Mouse (Mus musculus): ENCODE measurements around the gene Abca4. TPM values are rescaled to one million over a fixed set of nuclear protein-coding genes. Genes with fewer than 3 reads are reported as not detected.

The Abca4 gene
- polyA plus RNA-seq, 1 experiment from 2014 or later: 3.1 TPM

DNA sequence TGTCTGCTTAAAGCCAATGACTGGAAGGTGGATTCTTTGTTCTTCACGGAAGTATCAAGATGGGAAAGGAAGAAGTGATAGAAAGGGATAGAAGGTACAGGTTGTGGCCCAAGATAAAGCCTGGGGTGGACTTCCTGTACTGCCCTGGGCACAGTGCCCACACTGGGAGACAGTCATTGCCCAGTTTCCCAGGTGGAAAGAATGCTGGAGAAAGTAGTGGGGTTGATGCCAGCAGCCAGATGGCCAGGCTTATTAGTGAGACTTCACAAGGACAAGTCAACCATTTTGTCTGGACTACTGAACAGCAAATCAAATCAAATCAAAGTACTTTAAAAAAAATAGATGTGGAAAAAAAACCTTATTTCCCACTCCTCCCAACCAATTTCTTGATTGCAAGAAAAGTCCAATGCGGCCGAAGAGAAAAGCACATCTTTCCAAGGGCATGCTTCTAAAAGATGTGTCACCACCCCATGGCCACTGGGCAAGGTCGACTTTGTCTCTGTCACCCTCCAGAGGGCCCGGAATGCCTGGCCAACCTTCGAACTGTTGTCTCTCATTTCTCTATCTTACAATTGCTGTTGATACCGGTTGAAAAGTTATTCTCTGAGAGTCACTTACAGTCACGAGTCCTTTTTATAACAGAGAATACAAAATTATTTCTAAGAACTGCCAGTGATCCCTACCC is 132.6 kb downstream of the Abca4 start:
- no peaks in the 10 kb centered on the region for H3K4me1 ChIP-seq (ENCODE audit: control insufficient read depth, insufficient read depth, low read length)
- ATAC-seq (replicated peaks; ENCODE audit: insufficient number of reproducible peaks, low FRiP score, low TSS enrichment): no peak
- no peak overlapping the region for H3K4me3 ChIP-seq (ENCODE audit: low read depth, low read length)
- no peaks in the 10 kb centered on the region for H3K36me3 ChIP-seq (ENCODE audit: control insufficient read depth, insufficient read depth, low read length)
- no peaks in the 10 kb centered on the region for H3K9me3 ChIP-seq (replicated peaks; ENCODE audit: control insufficient read depth, low read length)
- no peaks in the 10 kb centered on the region for H3K27me3 ChIP-seq (ENCODE audit: control insufficient read depth, insufficient read depth, low read length)
- H3K9ac ChIP-seq (ENCODE audit: low read depth, low read length): no peak overlapping the region
- H3K27ac ChIP-seq (ENCODE audit: low read depth, low read length): no peak overlapping the region
- H3K4me2 ChIP-seq: no peak overlapping the region
- 79% methylated on average over 8 of the region's 8 CpGs for WGBS (ENCODE audit: insufficient replicate concordance)

- no peak for ATAC-seq (replicated peaks; ENCODE audit: insufficient number of reproducible peaks, low FRiP score, low TSS enrichment)
- Histone ChIP-seq H3K4me1 (ENCODE audit: control insufficient read depth, insufficient read depth, low read length) (no peaks in the 10 kb centered on the region), H3K27ac (ENCODE audit: low read depth, low read length) (no peak overlapping the region), H3K4me3 (ENCODE audit: low read depth, low read length) (no peak overlapping the region), H3K4me2 (no peak overlapping the region), H3K36me3 (ENCODE audit: control insufficient read depth, insufficient read depth, low read length) (no peaks in the 10 kb centered on the region), H3K9me3 (replicated peaks; ENCODE audit: control insufficient read depth, low read length) (no peaks in the 10 kb centered on the region), H3K9ac (ENCODE audit: low read depth, low read length) (no peak overlapping the region), H3K27me3 (ENCODE audit: control insufficient read depth, insufficient read depth, low read length) (no peaks in the 10 kb centered on the region)
- WGBS (ENCODE audit: insufficient replicate concordance): 38% methylated on average over 11 of the region's 11 CpGs
Observed at GRCm38 (mm10) chr3:122184109-122184508, 139.9 kb downstream of the Abca4 start.

- WGBS (ENCODE audit: insufficient replicate concordance): 47% methylated on average over 1 of the region's 1 CpGs
- Histone ChIP-seq H3K4me1 (ENCODE audit: control insufficient read depth, insufficient read depth, low read length) (no peaks in the 10 kb centered on the region), H3K27ac (ENCODE audit: low read depth, low read length) (no peak overlapping the region), H3K4me2 (no peak overlapping the region), H3K9ac (ENCODE audit: low read depth, low read length) (no peak overlapping the region), H3K36me3 (ENCODE audit: control insufficient read depth, insufficient read depth, low read length) (no peaks in the 10 kb centered on the region), H3K9me3 (replicated peaks; ENCODE audit: control insufficient read depth, low read length) (no peaks in the 10 kb centered on the region), H3K27me3 (ENCODE audit: control insufficient read depth, insufficient read depth, low read length) (no peaks in the 10 kb centered on the region), H3K4me3 (ENCODE audit: low read depth, low read length) (no peak overlapping the region)
- ATAC-seq (replicated peaks; ENCODE audit: insufficient number of reproducible peaks, low FRiP score, low TSS enrichment): peak; percentile 52; the same call in 1 of the 2 replicates
Observed at GRCm38 (mm10) chr3:122186975-122187374, 142.7 kb downstream of the Abca4 start.

DNA sequence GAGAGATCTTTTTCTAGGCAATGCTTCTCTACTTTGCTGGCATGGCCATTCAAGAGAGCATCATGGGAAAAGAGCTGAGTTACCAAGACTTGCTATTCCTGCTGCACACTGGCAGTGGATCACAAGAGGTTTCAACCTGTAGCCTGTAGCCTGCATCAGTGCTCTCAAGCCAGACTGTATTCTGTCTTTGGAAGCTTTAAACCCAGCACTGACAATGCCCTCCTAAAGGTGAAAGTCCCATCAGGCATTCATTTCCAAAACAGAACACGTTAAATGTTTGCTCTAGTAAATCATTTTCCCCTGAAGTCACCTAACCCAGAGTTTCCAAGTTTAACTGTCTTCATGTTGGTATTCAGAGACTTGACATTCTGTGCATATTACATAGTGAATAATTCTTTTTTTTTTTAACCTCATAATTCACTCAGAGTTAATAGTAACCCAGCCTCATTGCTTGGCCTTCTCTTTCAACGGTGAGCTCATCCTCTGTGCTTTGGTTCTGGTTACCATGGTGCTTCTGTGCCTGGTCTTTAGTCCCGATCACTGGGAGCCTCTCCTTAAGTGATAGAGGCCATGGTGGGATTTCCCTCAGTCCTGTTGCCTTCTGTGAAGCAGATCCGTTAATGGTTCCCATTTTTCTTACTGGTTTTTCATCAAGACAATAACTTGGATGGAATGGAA is 152.5 kb downstream of the Abca4 start:
- H3K4me1 ChIP-seq (ENCODE audit: control insufficient read depth, insufficient read depth, low read length): no peaks in the 10 kb centered on the region
- H3K27ac ChIP-seq (ENCODE audit: low read depth, low read length): no peak overlapping the region
- no peak for ATAC-seq (replicated peaks; ENCODE audit: insufficient number of reproducible peaks, low FRiP score, low TSS enrichment)
- H3K4me3 ChIP-seq (ENCODE audit: low read depth, low read length): no peak overlapping the region
- H3K9me3 ChIP-seq (replicated peaks; ENCODE audit: control insufficient read depth, low read length): no peaks in the 10 kb centered on the region
- WGBS (ENCODE audit: insufficient replicate concordance): 74% methylated on average over 4 of the region's 4 CpGs
- H3K9ac ChIP-seq (ENCODE audit: low read depth, low read length): no peak overlapping the region
- H3K27me3 ChIP-seq (ENCODE audit: control insufficient read depth, insufficient read depth, low read length): no peaks in the 10 kb centered on the region
- H3K36me3 ChIP-seq (ENCODE audit: control insufficient read depth, insufficient read depth, low read length): no peaks in the 10 kb centered on the region
- no peak overlapping the region for H3K4me2 ChIP-seq

DNA sequence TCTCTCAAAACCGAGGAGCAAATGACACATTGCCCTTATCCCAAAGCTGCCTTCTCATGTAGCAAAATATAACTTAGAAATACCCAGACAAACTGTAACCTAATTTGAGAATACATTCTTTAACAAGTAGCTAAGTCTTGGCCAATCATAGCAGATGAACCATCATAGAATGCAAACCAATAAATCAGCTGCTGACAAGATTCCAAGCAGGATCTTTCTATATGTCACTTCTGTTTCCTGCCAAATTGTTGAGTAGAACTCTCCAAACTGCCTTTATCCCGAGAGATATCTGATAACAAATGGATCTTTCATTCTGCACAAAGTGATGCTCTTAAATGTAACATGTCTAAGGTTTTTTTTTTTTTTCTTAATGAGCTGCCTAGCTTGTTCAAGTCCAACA is 154.3 kb downstream of the Abca4 start:
- Histone ChIP-seq H3K4me1 (ENCODE audit: control insufficient read depth, insufficient read depth, low read length) (no peaks in the 10 kb centered on the region), H3K9me3 (replicated peaks; ENCODE audit: control insufficient read depth, low read length) (no peaks in the 10 kb centered on the region), H3K36me3 (ENCODE audit: control insufficient read depth, insufficient read depth, low read length) (no peaks in the 10 kb centered on the region), H3K4me3 (ENCODE audit: low read depth, low read length) (no peak overlapping the region), H3K27ac (ENCODE audit: low read depth, low read length) (no peak overlapping the region), H3K9ac (ENCODE audit: low read depth, low read length) (no peak overlapping the region), H3K27me3 (ENCODE audit: control insufficient read depth, insufficient read depth, low read length) (no peaks in the 10 kb centered on the region), H3K4me2 (no peak overlapping the region)
- 66% methylated on average over 2 of the region's 2 CpGs for WGBS (ENCODE audit: insufficient replicate concordance)
- ATAC-seq (replicated peaks; ENCODE audit: insufficient number of reproducible peaks, low FRiP score, low TSS enrichment): no peak

DNA sequence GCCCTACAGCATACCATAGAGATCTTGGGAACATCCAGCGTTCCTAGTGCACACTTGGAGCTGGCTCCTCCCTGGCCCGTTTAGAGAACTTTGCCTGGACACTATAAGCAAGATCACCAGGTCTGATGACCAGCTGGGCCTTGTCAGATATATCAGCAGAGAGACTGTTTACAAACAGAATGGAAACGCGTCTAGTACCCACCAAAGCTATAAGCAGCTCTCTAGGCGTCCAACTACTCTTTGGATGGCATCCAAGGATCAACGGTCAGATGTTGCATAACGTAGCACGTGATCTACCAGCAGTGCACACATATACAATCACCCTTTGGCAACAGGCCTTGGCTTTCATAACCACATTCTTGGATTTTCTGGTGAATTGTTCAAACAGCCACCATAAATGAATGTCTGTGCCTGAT is 154.7 kb downstream of the Abca4 start:
- H3K4me2 ChIP-seq: no peak overlapping the region
- H3K27me3 ChIP-seq (ENCODE audit: control insufficient read depth, insufficient read depth, low read length): no peaks in the 10 kb centered on the region
- no peak for ATAC-seq (replicated peaks; ENCODE audit: insufficient number of reproducible peaks, low FRiP score, low TSS enrichment)
- H3K4me3 ChIP-seq (ENCODE audit: low read depth, low read length): no peak overlapping the region
- H3K9ac ChIP-seq (ENCODE audit: low read depth, low read length): no peak overlapping the region
- H3K36me3 ChIP-seq (ENCODE audit: control insufficient read depth, insufficient read depth, low read length): no peaks in the 10 kb centered on the region
- whole genome bisulfite sequencing (ENCODE audit: insufficient replicate concordance): 77% methylated on average over 8 of the region's 8 CpGs
- H3K4me1 ChIP-seq (ENCODE audit: control insufficient read depth, insufficient read depth, low read length): no peaks in the 10 kb centered on the region
- H3K27ac ChIP-seq (ENCODE audit: low read depth, low read length): no peak overlapping the region
- no peaks in the 10 kb centered on the region for H3K9me3 ChIP-seq (replicated peaks; ENCODE audit: control insufficient read depth, low read length)

GRCm38 (mm10) chr3:122199600-122199999 is 155.4 kb downstream of the Abca4 start:
- ATAC-seq (replicated peaks; ENCODE audit: insufficient number of reproducible peaks, low FRiP score, low TSS enrichment): no peak
- Histone ChIP-seq H3K27ac (ENCODE audit: low read depth, low read length) (no peak overlapping the region), H3K9ac (ENCODE audit: low read depth, low read length) (no peak overlapping the region), H3K27me3 (ENCODE audit: control insufficient read depth, insufficient read depth, low read length) (no peaks in the 10 kb centered on the region), H3K4me2 (no peak overlapping the region), H3K4me3 (ENCODE audit: low read depth, low read length) (no peak overlapping the region), H3K9me3 (replicated peaks; ENCODE audit: control insufficient read depth, low read length) (no peaks in the 10 kb centered on the region), H3K4me1 (ENCODE audit: control insufficient read depth, insufficient read depth, low read length) (no peaks in the 10 kb centered on the region), H3K36me3 (ENCODE audit: control insufficient read depth, insufficient read depth, low read length) (no peaks in the 10 kb centered on the region)
- WGBS (ENCODE audit: insufficient replicate concordance): 83% methylated on average over 4 of the region's 4 CpGs

DNA sequence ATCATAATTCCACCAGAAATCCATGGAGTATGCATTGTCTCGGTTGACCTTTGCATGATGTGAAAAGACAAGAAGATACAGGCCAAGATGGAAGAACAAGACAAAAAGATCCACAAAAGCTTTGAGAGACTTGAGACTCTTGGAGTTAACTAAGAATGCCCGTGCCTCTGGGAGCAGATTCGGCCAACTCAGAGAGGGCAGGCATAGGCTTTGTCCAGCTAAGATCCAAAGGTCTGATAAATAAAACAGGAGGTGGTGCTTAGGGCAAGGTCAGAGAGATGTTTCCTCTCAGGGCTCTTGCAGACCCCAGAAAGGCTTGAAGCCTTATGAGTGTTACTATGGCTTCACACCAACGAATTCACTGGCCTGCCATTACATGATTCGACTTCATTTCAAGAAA is 155.8 kb downstream of the Abca4 start:
- WGBS (ENCODE audit: insufficient replicate concordance): 82% methylated on average over 5 of the region's 5 CpGs
- H3K4me1 ChIP-seq (ENCODE audit: control insufficient read depth, insufficient read depth, low read length): no peaks in the 10 kb centered on the region
- no peak overlapping the region for H3K4me3 ChIP-seq (ENCODE audit: low read depth, low read length)
- H3K36me3 ChIP-seq (ENCODE audit: control insufficient read depth, insufficient read depth, low read length): no peaks in the 10 kb centered on the region
- no peak overlapping the region for H3K9ac ChIP-seq (ENCODE audit: low read depth, low read length)
- no peak for ATAC-seq (replicated peaks; ENCODE audit: insufficient number of reproducible peaks, low FRiP score, low TSS enrichment)
- no peaks in the 10 kb centered on the region for H3K27me3 ChIP-seq (ENCODE audit: control insufficient read depth, insufficient read depth, low read length)
- H3K27ac ChIP-seq (ENCODE audit: low read depth, low read length): no peak overlapping the region
- no peaks in the 10 kb centered on the region for H3K9me3 ChIP-seq (replicated peaks; ENCODE audit: control insufficient read depth, low read length)
- H3K4me2 ChIP-seq: no peak overlapping the region

DNA sequence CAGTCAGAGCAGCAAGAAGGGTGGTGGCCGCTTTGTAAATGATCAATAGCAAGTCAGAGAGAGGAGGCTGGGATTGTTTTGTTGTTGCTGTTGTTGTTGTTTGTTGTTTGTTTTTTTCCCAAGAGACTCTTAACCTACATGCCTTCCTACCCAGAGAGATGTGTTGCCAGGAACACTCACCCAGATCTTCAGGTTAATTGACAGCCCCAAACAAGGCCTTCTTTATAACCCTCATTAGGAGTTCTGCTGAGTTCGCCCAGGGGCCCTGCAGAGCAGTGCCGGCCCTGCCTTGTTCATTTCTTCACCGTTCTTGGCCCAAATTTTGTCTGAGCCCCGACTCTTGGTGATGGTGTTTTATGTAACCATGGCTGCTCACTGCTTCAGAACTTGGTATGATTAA is 156.2 kb downstream of the Abca4 start:
- Histone ChIP-seq H3K9me3 (replicated peaks; ENCODE audit: control insufficient read depth, low read length) (no peaks in the 10 kb centered on the region), H3K9ac (ENCODE audit: low read depth, low read length) (no peak overlapping the region), H3K27me3 (ENCODE audit: control insufficient read depth, insufficient read depth, low read length) (no peaks in the 10 kb centered on the region), H3K4me1 (ENCODE audit: control insufficient read depth, insufficient read depth, low read length) (no peaks in the 10 kb centered on the region), H3K4me2 (no peak overlapping the region), H3K4me3 (ENCODE audit: low read depth, low read length) (no peak overlapping the region), H3K36me3 (ENCODE audit: control insufficient read depth, insufficient read depth, low read length) (no peaks in the 10 kb centered on the region), H3K27ac (ENCODE audit: low read depth, low read length) (no peak overlapping the region)
- ATAC-seq (replicated peaks; ENCODE audit: insufficient number of reproducible peaks, low FRiP score, low TSS enrichment): no peak
- 79% methylated on average over 5 of the region's 5 CpGs for WGBS (ENCODE audit: insufficient replicate concordance)
